Mouse (Mus musculus) inflammation-experienced regulatory T-cells (primary cell): Measurements from ENCODE around the gene Nxf3. TPM values are rescaled to one million over a fixed set of nuclear protein-coding genes. Genes with fewer than 3 reads are reported as not detected.

Source experiments
- polyA plus RNA-seq, 2 experiments: library from polyadenylated mRNA; unstranded; fragments of 100-300 nt; shearing (Covaris generic); gene quantifications; one replicate each; pipeline ENCODE4 v1.2.1; 2017

The Nxf3 gene
- polyA plus RNA-seq: not detected

GRCm38 (mm10) chrX:136085155-136085554 lies at the start of gene Nxf3:
Gene Nxf3 (minus strand): TSS chrX:136085255.

DNA sequence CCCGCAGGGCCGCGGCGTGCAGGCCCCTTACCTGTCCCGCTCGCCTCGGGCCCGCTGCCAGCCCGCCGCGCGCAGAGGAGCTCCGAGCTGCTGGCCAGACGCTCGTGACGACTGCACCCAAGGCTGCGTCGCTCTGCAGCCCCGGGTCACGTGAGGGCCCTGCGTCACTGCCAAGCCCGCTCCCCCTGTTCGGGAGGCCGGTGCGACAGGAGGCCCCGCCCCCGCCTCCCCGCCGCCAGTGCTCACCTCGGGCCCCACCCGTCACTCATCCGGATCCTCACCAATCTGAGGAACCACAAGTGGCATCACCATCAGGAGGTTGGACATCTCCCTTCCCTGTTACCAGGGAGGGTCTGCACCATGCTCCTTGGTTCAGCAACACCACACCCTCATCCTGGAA lies 17.0 kb downstream of the Nxf3 start, which contains the start of gene Bex2:
Bex2 (minus strand) TSS at position 217 of the 400 bp plus-strand sequence.

GRCm38 (mm10) chrX:136032799-136033763 lies 52.0 kb downstream of the Nxf3 start, which contains the start of gene Arxes1:
Gene Arxes1 (plus strand): TSS chrX:136033367.

Other genes starting within 250 kb of the Nxf3 start
- 10 to 100 TPM; 20.0 to 22.3 TPM for gene Gprasp2, start 246.2 kb downstream of the Nxf3 start, polyA plus RNA-seq
- 10 to 100 TPM in 1 of 2 experiments, 1 to 10 TPM in 1; 9.7 to 10.9 TPM for gene Arxes2, start 91.4 kb downstream of the Nxf3 start, polyA plus RNA-seq
- gene Arxes1, start 51.9 kb downstream of the Nxf3 start, polyA plus RNA-seq: under 1 TPM in 1 of 2 experiments, not detected in 1; 0.36 TPM
- gene Bex2, start 17.0 kb downstream of the Nxf3 start, polyA plus RNA-seq: 1 to 10 TPM; 1.7 to 5.2 TPM
- gene Bex4, start 53.7 kb upstream of the Nxf3 start, polyA plus RNA-seq: under 1 TPM in 1 of 2 experiments, not detected in 1; 0.49 TPM
- 1 to 10 TPM in 1 of 2 experiments, under 1 TPM in 1; 0.45 to 1.3 TPM for gene Tceal8, start 87.1 kb upstream of the Nxf3 start, polyA plus RNA-seq
- under 1 TPM; 0.39 to 0.48 TPM for gene Tceal5, start 118.6 kb upstream of the Nxf3 start, polyA plus RNA-seq
- not detected for gene Tceal7, start 129.5 kb upstream of the Nxf3 start, polyA plus RNA-seq
- gene Bex1, start 130.3 kb upstream of the Nxf3 start, polyA plus RNA-seq: under 1 TPM; 0.31 to 0.83 TPM
- 10 to 100 TPM; 29.8 to 45.6 TPM for gene Tceal9, start 159.8 kb upstream of the Nxf3 start, polyA plus RNA-seq
- gene Bex3, start 185.0 kb upstream of the Nxf3 start, polyA plus RNA-seq: 10 to 100 TPM; 82.4 to 89.9 TPM